Mouse (Mus musculus): ENCODE data around the gene Bod1. TPM values are rescaled to one million over a fixed set of nuclear protein-coding genes. Genes with fewer than 3 reads are reported as not detected.

Gene Bod1
- total and polyA plus RNA-seq, 3 experiments = 105 to 140 (median 125) TPM

GRCm38 (mm10) chr11:31693322-31693721 is 21.6 kb upstream of the Bod1 start:
- TF ChIP-seq CTCF (IDR thresholded peaks at IDR 0.05) = no peak
- Histone ChIP-seq H3K27me3 (ENCODE audit: control insufficient read depth, insufficient read depth, low read length) (no peaks in the 10 kb centered on the region), H3K9ac (ENCODE audit: low read depth, low read length) (no peak overlapping the region), H3K79me2 (replicated peaks; ENCODE audit: control insufficient read depth, insufficient read depth, low read length) (no peaks in the 10 kb centered on the region), H3K4me1 (ENCODE audit: control insufficient read depth, insufficient read depth, low read length) (no peaks in the 10 kb centered on the region), H3K4me3 (no peak overlapping the region), H3K36me3 (ENCODE audit: control insufficient read depth, insufficient read depth, low read length) (no peaks in the 10 kb centered on the region), H3K27ac (no peak overlapping the region)
- DNase-seq = no peak
- intact Hi-C loops (cut with DNase I) = no loop called here
- 90% methylated on average over 2 of the region's 2 CpGs for WGBS

DNA sequence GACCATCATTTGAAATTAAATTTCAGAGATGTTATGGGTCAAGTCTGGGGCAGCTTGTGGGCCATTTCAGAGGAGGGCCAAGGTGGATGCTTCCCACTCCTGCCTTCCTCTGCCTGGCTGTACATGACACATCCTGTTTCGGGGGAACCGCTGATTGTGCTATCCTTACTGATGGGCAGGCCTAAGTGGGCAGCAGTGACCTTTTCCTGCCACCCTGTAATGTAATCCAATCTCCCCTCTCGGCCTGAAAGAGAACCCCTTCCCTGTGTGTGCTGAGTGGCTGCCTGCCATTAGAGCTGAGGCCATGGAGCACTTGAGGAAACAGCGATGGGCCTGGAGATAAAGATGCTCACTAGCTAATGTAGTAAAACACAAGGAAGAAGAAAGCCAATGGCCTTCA is 17.3 kb upstream of the Bod1 start:
- H3K79me2 ChIP-seq (replicated peaks; ENCODE audit: control insufficient read depth, insufficient read depth, low read length) = no peaks in the 10 kb centered on the region
- no peak overlapping the region for H3K27ac ChIP-seq
- intact Hi-C loops (cut with DNase I) = no loop called here
- H3K27me3 ChIP-seq (ENCODE audit: control insufficient read depth, insufficient read depth, low read length) = no peaks in the 10 kb centered on the region
- no peaks in the 10 kb centered on the region for H3K4me1 ChIP-seq (ENCODE audit: control insufficient read depth, insufficient read depth, low read length)
- DNase-seq = no peak
- TF ChIP-seq EP300 (IDR thresholded peaks at IDR 0.05; ENCODE audit: insufficient read depth, low read depth, low read length) = no peak
- H3K4me3 ChIP-seq = no peak overlapping the region
- no peaks in the 10 kb centered on the region for H3K36me3 ChIP-seq (ENCODE audit: control insufficient read depth, insufficient read depth, low read length)
- 65% methylated on average over 4 of the region's 4 CpGs for WGBS
- H3K9ac ChIP-seq (ENCODE audit: low read depth, low read length) = no peak overlapping the region

DNA sequence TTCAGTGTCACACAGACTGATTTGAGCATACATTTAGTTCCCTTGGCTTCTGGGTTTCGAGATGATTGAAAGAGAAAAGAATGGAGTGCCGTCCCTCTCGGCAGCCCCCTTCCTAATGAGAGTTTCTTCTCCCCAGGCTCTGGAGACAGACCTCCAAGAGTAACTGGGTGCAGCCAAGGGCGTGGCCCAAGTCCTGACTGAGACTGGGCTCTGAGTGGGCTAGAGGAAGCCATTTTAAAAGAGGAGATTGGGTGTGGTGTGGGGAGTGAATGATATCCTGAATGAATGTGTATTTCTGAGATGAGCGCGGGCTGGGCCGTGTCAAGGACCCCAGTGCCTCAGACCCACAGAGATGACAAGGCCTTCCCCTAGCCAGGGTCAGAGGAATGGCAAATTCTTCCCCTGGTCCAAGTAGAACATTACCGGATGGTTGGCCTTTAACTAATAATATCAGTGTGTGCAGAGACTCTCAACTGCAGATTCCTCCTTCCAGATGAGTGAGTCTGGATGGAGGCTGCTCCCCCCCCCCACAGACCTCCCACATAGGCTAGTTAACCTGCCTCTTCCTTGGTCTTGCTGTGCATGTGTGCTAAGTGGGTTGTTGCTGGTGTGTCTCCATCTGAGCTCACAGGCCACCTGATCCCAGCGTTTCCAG is 13.4 kb upstream of the Bod1 start:
- WGBS = 80% methylated on average over 9 of the region's 9 CpGs
- DNase-seq = no peak
- intact Hi-C loops (cut with DNase I) = no loop called here

GRCm38 (mm10) chr11:31684126-31684525 is 12.4 kb upstream of the Bod1 start:
- no peak overlapping the region for H3K9ac ChIP-seq (ENCODE audit: low read depth, low read length)
- H3K79me2 ChIP-seq (replicated peaks; ENCODE audit: control insufficient read depth, insufficient read depth, low read length) = no peaks in the 10 kb centered on the region
- no peaks in the 10 kb centered on the region for H3K27me3 ChIP-seq (ENCODE audit: control insufficient read depth, insufficient read depth, low read length)
- DNase-seq = no peak
- H3K36me3 ChIP-seq (ENCODE audit: control insufficient read depth, insufficient read depth, low read length) = no peaks in the 10 kb centered on the region
- TF ChIP-seq POLR2A (IDR thresholded peaks at IDR 0.05; ENCODE audit: insufficient read depth, low read depth, low read length) = no peak
- TF ChIP-seq CTCF (IDR thresholded peaks at IDR 0.05) = no peak
- TF ChIP-seq EP300 (IDR thresholded peaks at IDR 0.05; ENCODE audit: insufficient read depth, low read depth, low read length) = no peak
- 57% methylated on average over 2 of the region's 2 CpGs for WGBS
- H3K27ac ChIP-seq = no peak overlapping the region
- intact Hi-C loops (cut with DNase I) = no loop called here
- no peaks in the 10 kb centered on the region for H3K4me1 ChIP-seq (ENCODE audit: control insufficient read depth, insufficient read depth, low read length)
- no peak overlapping the region for H3K4me3 ChIP-seq

More for the DNA sequence above, 13.4 kb upstream of the Bod1 start:
- H3K9ac ChIP-seq (ENCODE audit: low read depth, low read length) = no peak overlapping the region
- H3K4me3 ChIP-seq = no peak overlapping the region
- H3K79me2 ChIP-seq (replicated peaks; ENCODE audit: control insufficient read depth, insufficient read depth, low read length) = no peaks in the 10 kb centered on the region
- H3K36me3 ChIP-seq (ENCODE audit: control insufficient read depth, insufficient read depth, low read length) = no peaks in the 10 kb centered on the region
- H3K27me3 ChIP-seq (ENCODE audit: control insufficient read depth, insufficient read depth, low read length) = no peaks in the 10 kb centered on the region
- H3K4me1 ChIP-seq (ENCODE audit: control insufficient read depth, insufficient read depth, low read length) = no peaks in the 10 kb centered on the region
- H3K27ac ChIP-seq = no peak overlapping the region
- TF ChIP-seq POLR2A (IDR thresholded peaks at IDR 0.05; ENCODE audit: insufficient read depth, low read depth, low read length) = no peak
- TF ChIP-seq EP300 (IDR thresholded peaks at IDR 0.05; ENCODE audit: insufficient read depth, low read depth, low read length) = no peak
- TF ChIP-seq CTCF (IDR thresholded peaks at IDR 0.05) = no peak

DNA sequence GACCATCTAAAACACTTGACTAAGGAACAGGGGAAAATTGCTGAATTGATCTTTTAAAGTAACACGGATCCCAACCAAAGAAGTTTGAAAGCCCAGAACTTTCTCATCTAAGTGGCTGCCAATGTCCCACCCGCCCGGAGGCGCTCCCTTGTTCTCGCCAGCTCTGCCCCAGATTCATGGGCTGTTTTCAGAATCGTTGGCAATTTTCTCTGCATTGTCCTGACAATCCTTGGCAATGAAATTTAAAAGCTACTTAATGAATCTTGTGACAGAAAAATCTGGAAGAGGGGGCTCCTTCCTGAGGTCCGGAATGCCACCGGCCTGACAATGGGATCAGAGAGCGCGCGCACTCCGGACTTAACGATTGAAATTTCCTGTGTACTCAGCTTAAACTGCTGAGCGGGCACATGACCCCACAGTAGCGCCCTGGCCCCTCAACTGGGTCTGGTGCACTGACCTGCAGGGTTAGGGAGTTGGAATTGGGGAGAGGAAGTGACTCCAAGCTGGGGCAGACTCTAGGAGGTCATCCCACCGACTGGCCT is 8.2 kb upstream of the Bod1 start:
- H3K79me2 ChIP-seq (replicated peaks; ENCODE audit: control insufficient read depth, insufficient read depth, low read length) = no peaks in the 10 kb centered on the region
- no peak overlapping the region for H3K4me3 ChIP-seq
- 57% methylated on average over 16 of the region's 16 CpGs for WGBS
- no peak overlapping the region for H3K27ac ChIP-seq
- H3K9ac ChIP-seq (ENCODE audit: low read depth, low read length) = no peak overlapping the region
- intact Hi-C loops (cut with DNase I) = loop anchor here (5.0 to 10.0 kb wide), 3 partner anchors 32 to 455 kb away; no protein-coding TSS in a partner anchor
- TF ChIP-seq POLR2A (IDR thresholded peaks at IDR 0.05; ENCODE audit: insufficient read depth, low read depth, low read length) (no peak), CTCF (IDR thresholded peaks at IDR 0.05) (no peak), EP300 (IDR thresholded peaks at IDR 0.05; ENCODE audit: insufficient read depth, low read depth, low read length) (no peak)
- H3K4me1 ChIP-seq (ENCODE audit: control insufficient read depth, insufficient read depth, low read length) = peaks cover 1% of the 10 kb centered on the region
- H3K27me3 ChIP-seq (ENCODE audit: control insufficient read depth, insufficient read depth, low read length) = no peaks in the 10 kb centered on the region
- no peak for DNase-seq
- H3K36me3 ChIP-seq (ENCODE audit: control insufficient read depth, insufficient read depth, low read length) = no peaks in the 10 kb centered on the region

GRCm38 (mm10) chr11:31677309-31677708 is 5.6 kb upstream of the Bod1 start:
- Histone ChIP-seq H3K27ac (no peak overlapping the region), H3K9ac (ENCODE audit: low read depth, low read length) (no peak overlapping the region), H3K4me1 (ENCODE audit: control insufficient read depth, insufficient read depth, low read length) (peaks cover 1% of the 10 kb centered on the region), H3K79me2 (replicated peaks; ENCODE audit: control insufficient read depth, insufficient read depth, low read length) (no peaks in the 10 kb centered on the region), H3K36me3 (ENCODE audit: control insufficient read depth, insufficient read depth, low read length) (no peaks in the 10 kb centered on the region), H3K27me3 (ENCODE audit: control insufficient read depth, insufficient read depth, low read length) (no peaks in the 10 kb centered on the region), H3K4me3 (no peak overlapping the region)
- no peak for DNase-seq
- no peak for TF ChIP-seq POLR2A (IDR thresholded peaks at IDR 0.05; ENCODE audit: insufficient read depth, low read depth, low read length)
- TF ChIP-seq EP300 (IDR thresholded peaks at IDR 0.05; ENCODE audit: insufficient read depth, low read depth, low read length) = no peak
- TF ChIP-seq CTCF (IDR thresholded peaks at IDR 0.05) = no peak
- WGBS = 94% methylated on average over 5 of the region's 5 CpGs
- intact Hi-C loops (cut with DNase I) = loop anchor here (5.0 to 10.0 kb wide), 3 partner anchors 35 to 457 kb away; no protein-coding TSS in a partner anchor
